Mouse (Mus musculus): ENCODE data around the gene Paqr8. TPM values are rescaled to one million over a fixed set of nuclear protein-coding genes. Genes with fewer than 3 reads are reported as not detected.

Gene Paqr8
- total RNA-seq (2023; ENCODE audit: inconsistent age) = 1.6 to 2.4 TPM (median 2.2 TPM) in 4 replicates

DNA sequence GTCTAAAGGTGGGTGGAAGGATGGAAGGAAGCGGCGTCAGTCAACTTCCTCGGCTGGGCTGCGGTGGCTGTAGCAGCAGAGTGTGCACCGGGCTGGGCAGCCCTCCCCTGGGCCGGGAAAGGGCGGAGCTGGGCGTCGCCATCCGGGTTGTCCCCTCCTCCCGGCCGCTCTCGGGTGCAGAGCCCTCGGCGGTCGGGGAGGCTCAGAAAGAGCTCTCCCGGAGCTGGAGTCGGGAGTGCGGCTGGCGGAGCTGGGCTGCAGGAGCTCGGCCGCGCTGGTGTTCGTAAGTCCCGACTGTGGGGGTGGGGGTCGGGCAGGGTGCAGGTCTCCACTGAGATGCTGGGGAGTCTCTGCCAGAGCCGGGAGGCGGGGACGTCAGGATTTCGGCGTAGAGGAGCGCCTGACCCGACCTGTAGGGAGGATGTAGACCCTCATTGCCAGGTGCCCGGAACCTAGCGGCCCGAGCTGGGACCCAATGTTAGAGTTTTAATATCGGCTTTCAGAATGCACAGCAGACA lies at the start of gene Paqr8:
TSS of gene Paqr8 (plus strand) at position 203 of the 518 bp plus-strand sequence.

GRCm38 (mm10) chr1:20951300-20951763 lies 60.9 kb downstream of the Paqr8 start, which contains the start of gene Efhc1:
TSS of gene Efhc1 (plus strand) at chr1:20951626.

Other genes starting within 250 kb of the Paqr8 start
- not detected in 4 replicates for gene Il17a, start 159.7 kb upstream of the Paqr8 start, total RNA-seq (2023; ENCODE audit: inconsistent age)
- gene Il17f, start 100.0 kb upstream of the Paqr8 start, total RNA-seq (2023; ENCODE audit: inconsistent age) = 0.66 to 1.9 TPM (median 1.0 TPM) in 3 of 4 replicates, not detected in the other
- 52.3 to 61.9 TPM (median 56.3 TPM) in 4 replicates for gene Mcm3, start 70.3 kb upstream of the Paqr8 start, total RNA-seq (2023; ENCODE audit: inconsistent age)
- 0.54 to 1.4 TPM (median 0.74 TPM) in 3 of 4 replicates, not detected in the other for gene Efhc1, start 61.0 kb downstream of the Paqr8 start, total RNA-seq (2023; ENCODE audit: inconsistent age)
- gene Tram2, start 188.6 kb downstream of the Paqr8 start, total RNA-seq (2023; ENCODE audit: inconsistent age) = 14.1 to 19.3 TPM (median 18.8 TPM) in 4 replicates